Mouse (Mus musculus) heart, embryonic 16.5 days (tissue): ENCODE measurements at regions not wholly inside any gene's neighbourhood (a gene's known extent, or its start where the extent isn't known, plus 50 kb on each side); places are given as distances from the start of the nearest gene placed in this dataset.

Source experiments
- ATAC-seq: fragments of 200-750 bp; cut with Nextera tagmentation; replicated peaks from 2 replicates; pipeline ENCODE4 v1.8.0; 2017; ENCODE audit warnings: moderate number of reproducible peaks; ENCODE audit not compliant: insufficient read depth, low FRiP score; ENCODE audit errors: extremely low read depth
- H3K27ac ChIP-seq: fragments of 300-500 bp; sonication (generic); 2 replicates; pipeline ENCODE4 v1.5.1; 2014; ENCODE audit warnings: mild to moderate bottlenecking, low read length, control low read depth, moderate library complexity
- H3K27me3 ChIP-seq: fragments of 300-500 bp; sonication (generic); 2 replicates; pipeline ENCODE4 v1.6.1; 2014; ENCODE audit warnings: low read length, mixed read lengths; ENCODE audit not compliant: control insufficient read depth, insufficient read depth
- H3K36me3 ChIP-seq: fragments of 300-500 bp; sonication (generic); 2 replicates; pipeline ENCODE4 v1.6.1; 2014; ENCODE audit not compliant: control insufficient read depth, insufficient read depth
- H3K4me1 ChIP-seq: fragments of 300-500 bp; sonication (generic); 2 replicates; pipeline ENCODE4 v1.6.1; 2014; ENCODE audit warnings: low read length, mixed read lengths; ENCODE audit not compliant: control insufficient read depth, insufficient read depth
- H3K4me2 ChIP-seq: fragments of 300-500 bp; sonication (generic); 2 replicates; pipeline ENCODE4 v1.6.1; 2014; ENCODE audit warnings: low read depth, mild to moderate bottlenecking, control low read depth, low read length
- H3K4me3 ChIP-seq: fragments of 300-500 bp; sonication (generic); 2 replicates; pipeline ENCODE4 v1.5.1; 2014; ENCODE audit warnings: mild to moderate bottlenecking, control low read depth, low read length
- H3K9ac ChIP-seq: fragments of 300-500 bp; sonication (generic); 2 replicates; pipeline ENCODE4 v1.6.1; 2014; ENCODE audit warnings: low read length, control low read depth
- H3K9me3 ChIP-seq: fragments of 300-500 bp; sonication (generic); replicated peaks from 2 replicates; pipeline ENCODE4 v1.6.1; 2016; ENCODE audit warnings: low read length; ENCODE audit not compliant: control insufficient read depth
- WGBS: fragments of 180-500 bp; shearing (Covaris S2); extraction: QIAGEN DNeasy Blood & Tissue Kit; methylation state at CpG from one replicate; pipeline ENCODE4 v1.1.7; 2014; 5-methylcytosine and 5-hydroxymethylcytosine counted together

DNA sequence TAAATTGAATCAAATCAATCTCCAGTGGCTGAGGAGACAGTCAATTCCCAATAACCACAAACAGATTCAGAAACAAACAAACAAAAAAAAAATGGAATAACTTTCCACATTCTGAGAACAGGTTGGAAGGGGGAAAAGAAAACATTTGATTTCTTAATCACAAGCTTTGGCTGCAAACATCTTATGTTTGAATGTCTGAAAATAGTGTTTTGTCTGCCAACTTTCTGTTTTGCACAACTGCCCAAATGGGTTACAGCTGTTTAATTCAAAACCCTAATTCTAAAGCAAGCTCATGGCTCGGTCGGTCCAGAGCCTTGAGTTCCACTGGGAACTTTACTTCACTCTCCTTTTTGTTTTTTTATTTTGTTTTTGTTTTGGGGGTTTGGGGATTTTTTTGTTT, 291.4 kb upstream of the Pcsk5 start:
- Histone ChIP-seq H3K9ac (no peak overlapping the region), H3K36me3 (no peaks in the 10 kb centered on the region), H3K4me1 (no peaks in the 10 kb centered on the region), H3K4me2 (no peak overlapping the region), H3K27ac (no peak overlapping the region), H3K27me3 (no peaks in the 10 kb centered on the region), H3K4me3 (no peak overlapping the region), H3K9me3 (no peaks in the 10 kb centered on the region)
- ATAC-seq: no peak
- WGBS: 72% methylated on average over 2 of the region's 2 CpGs

DNA sequence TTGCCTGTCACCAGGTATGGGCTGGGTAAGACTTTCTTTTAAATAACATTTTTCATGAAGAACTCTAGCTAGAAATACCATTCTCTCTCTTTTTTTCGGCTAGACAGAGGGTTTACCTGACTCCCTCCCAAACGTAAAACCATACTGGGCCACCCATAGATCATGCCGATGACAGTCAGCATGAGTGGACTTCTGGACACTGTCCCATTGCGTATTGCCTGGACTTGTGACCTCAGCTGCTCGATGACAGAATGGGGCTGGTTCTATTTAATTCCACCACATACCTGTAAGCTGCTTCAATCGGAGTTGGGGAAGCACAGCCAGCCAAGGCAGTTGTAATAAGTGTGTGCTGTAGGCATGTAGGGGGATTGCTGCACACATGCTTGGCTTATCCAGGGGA, 268.8 kb upstream of the Pcsk5 start:
- 73% methylated on average over 6 of the region's 6 CpGs for WGBS
- H3K4me1 ChIP-seq: peaks cover 10% of the 10 kb centered on the region
- no peaks in the 10 kb centered on the region for H3K9me3 ChIP-seq
- H3K4me3 ChIP-seq: no peak overlapping the region
- H3K9ac ChIP-seq: no peak overlapping the region
- no peak for ATAC-seq
- H3K27ac ChIP-seq: no peak overlapping the region
- no peaks in the 10 kb centered on the region for H3K36me3 ChIP-seq
- H3K4me2 ChIP-seq: no peak overlapping the region
- H3K27me3 ChIP-seq: no peaks in the 10 kb centered on the region

DNA sequence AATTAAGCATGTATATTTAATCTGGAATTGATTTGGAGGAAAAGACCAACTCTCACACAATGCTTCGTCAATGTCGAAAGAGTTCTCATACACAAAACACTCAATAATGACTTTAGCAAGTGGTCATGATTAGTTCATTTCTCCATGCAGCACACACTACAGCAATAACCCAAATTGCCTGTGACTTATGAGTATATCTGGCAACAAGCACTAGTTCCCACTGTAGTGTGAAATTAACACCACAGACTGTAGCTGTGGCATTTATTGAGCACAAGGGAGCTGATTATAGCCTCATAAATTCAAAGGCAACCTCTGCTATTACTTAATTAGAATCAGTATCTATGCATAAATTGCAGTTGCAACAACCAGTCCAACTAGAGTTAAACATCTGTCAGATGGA, 267.2 kb upstream of the Pcsk5 start:
- no peak for ATAC-seq
- 88% methylated on average over 2 of the region's 2 CpGs for WGBS

DNA sequence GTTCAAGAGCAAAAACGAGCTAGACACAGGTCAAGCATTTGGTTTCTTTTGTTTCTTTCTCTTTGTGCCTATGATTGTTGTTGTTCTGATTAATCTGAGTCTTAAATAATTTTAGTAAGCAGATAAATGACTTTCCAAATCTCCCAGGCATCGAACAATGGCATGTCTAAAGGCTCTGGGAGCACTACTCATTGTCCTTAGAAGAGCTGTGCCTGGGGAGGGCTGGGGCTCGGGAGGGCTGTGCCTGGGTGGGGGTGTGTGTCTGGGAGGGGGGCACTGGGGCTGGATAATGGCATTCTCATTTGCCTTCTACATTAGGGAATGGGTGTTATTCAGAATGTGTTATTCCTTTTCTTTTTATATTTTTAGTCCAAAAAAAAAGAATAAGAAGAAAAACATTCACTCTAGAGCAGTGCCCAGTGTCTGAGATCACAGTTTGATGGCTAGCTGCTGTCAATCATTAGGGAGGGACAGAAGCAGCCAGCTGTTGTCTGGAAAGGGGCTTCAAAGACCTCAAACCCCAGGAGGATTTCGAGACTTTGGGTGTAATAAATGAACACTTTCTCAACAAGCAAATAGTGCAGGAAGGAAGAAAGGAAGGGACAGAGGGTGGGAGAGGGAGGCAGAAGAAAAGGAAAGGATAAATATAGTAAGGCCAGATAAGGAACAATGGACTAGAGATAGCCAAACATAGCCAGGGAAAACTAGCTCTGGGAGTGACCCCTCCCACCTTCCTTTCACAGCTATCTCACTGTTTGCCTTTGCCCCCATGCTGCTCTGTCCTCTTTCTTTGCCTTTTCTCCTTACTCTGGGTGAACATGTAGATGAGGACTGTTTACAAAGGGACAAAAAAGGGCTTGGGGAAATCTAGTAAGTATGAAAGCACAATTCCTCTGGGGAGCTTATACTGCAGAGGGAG, 264.2 kb upstream of the Pcsk5 start:
- Histone ChIP-seq H3K4me1 (peaks cover 10% of the 10 kb centered on the region), H3K27ac (peak overlapping the region; percentile 81), H3K27me3 (no peaks in the 10 kb centered on the region), H3K4me2 (peak overlapping the region; percentile 30; the same call in 1 of the 2 replicates), H3K9me3 (no peaks in the 10 kb centered on the region), H3K36me3 (no peaks in the 10 kb centered on the region), H3K9ac (peak overlapping the region; percentile 15; the same call in 1 of the 2 replicates), H3K4me3 (no peak overlapping the region)
- 20% methylated on average over 4 of the region's 4 CpGs for WGBS
- peak; percentile 81 for ATAC-seq

More for the DNA sequence above, 267.2 kb upstream of the Pcsk5 start:
- Histone ChIP-seq H3K27ac (no peak overlapping the region), H3K4me2 (no peak overlapping the region), H3K9me3 (no peaks in the 10 kb centered on the region), H3K36me3 (no peaks in the 10 kb centered on the region), H3K4me1 (peaks cover 10% of the 10 kb centered on the region), H3K4me3 (no peak overlapping the region), H3K27me3 (no peaks in the 10 kb centered on the region), H3K9ac (no peak overlapping the region)

DNA sequence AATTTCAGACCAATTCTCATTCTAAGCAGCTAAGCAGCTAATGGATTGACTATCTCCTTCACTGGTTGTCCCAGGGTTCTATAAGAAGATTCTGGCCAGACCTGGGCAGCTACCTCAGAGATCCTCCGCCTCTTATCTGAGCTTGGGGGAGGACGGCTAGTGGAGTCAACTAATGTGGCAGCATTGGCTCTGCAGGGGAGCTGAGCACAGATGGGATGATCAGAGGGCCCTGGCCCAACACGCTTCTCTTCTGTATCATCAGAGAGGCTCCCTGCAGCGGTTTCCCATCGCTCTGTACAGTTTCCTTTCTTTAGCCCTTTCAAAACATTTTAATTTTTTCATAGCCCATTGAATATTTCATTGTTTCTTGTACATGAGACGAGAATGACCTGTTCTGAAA, 245.9 kb upstream of the Pcsk5 start:
- WGBS: 69% methylated on average over 6 of the region's 6 CpGs
- Histone ChIP-seq H3K27ac (no peak overlapping the region), H3K27me3 (no peaks in the 10 kb centered on the region), H3K4me1 (no peaks in the 10 kb centered on the region), H3K9ac (no peak overlapping the region), H3K36me3 (no peaks in the 10 kb centered on the region), H3K4me3 (no peak overlapping the region), H3K4me2 (no peak overlapping the region), H3K9me3 (no peaks in the 10 kb centered on the region)
- no peak for ATAC-seq

DNA sequence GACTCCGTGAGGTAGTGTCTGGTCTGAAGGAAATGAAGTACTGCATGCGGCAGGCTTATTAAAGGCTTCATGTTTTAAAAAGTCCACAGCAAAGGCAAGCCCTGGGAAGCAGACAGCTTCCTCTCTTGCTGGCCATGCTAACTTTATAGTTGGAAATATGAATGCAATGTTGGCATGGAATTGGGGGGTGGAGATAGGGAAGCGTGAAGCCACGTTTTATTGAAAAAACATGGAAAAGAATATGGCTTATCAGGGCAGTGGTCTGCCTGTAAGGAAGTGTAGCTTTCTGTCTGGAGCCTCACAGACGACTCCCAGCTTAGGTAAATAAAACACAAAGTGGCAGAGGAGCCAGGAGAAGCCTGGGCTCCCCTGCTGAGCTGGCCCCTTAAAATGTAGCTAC, 231.5 kb upstream of the Pcsk5 start:
- no peaks in the 10 kb centered on the region; the same call in 1 of the 2 replicates for H3K4me1 ChIP-seq
- ATAC-seq: peak; percentile 23; the same call in 1 of the 2 replicates
- no peaks in the 10 kb centered on the region for H3K27me3 ChIP-seq
- WGBS: 35% methylated on average over 5 of the region's 5 CpGs
- 0 out of 2 replicates have a peak overlapping the region, but pooled peaks have one; percentile 4 for H3K27ac ChIP-seq
- no peak overlapping the region for H3K4me2 ChIP-seq
- H3K9me3 ChIP-seq: no peaks in the 10 kb centered on the region
- H3K9ac ChIP-seq: no peak overlapping the region
- no peak overlapping the region for H3K4me3 ChIP-seq
- no peaks in the 10 kb centered on the region for H3K36me3 ChIP-seq

DNA sequence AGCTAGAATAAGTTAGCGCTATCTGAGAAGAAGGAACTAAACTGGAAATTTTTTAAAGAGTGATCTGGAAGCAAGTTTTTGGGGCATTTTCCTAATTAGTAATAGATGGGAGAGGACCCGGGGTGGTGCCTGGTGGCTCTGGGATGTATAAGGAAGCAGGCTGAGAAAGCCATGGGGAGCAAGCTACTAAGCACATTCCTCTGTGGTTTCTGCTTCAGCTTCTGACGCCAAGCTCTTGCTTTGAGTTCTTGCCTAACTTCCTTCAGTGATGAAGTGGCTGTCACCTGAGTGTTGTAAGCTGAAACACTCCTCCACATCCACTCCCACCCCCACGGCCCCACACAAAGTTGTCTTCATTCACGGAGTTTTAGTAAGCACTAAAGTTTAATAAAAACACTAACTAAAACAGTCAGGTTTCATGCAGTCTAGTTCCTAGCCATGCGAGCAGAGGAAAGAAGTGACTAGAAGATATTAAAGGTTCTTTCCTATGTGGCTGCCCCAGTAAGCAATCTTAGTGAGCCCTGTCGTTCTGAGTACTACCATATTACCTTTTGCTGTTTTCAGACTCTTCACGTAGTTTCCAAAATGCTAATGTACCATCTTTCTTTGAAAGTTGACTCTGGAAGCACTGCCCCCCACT, 230.5 kb upstream of the Pcsk5 start:
- Histone ChIP-seq H3K27ac (no peak overlapping the region), H3K9ac (no peak overlapping the region), H3K4me2 (no peak overlapping the region), H3K27me3 (no peaks in the 10 kb centered on the region), H3K36me3 (no peaks in the 10 kb centered on the region), H3K4me3 (no peak overlapping the region), H3K4me1 (no peaks in the 10 kb centered on the region; the same call in 1 of the 2 replicates), H3K9me3 (no peaks in the 10 kb centered on the region)
- no peak for ATAC-seq
- 65% methylated on average over 8 of the region's 8 CpGs for WGBS

DNA sequence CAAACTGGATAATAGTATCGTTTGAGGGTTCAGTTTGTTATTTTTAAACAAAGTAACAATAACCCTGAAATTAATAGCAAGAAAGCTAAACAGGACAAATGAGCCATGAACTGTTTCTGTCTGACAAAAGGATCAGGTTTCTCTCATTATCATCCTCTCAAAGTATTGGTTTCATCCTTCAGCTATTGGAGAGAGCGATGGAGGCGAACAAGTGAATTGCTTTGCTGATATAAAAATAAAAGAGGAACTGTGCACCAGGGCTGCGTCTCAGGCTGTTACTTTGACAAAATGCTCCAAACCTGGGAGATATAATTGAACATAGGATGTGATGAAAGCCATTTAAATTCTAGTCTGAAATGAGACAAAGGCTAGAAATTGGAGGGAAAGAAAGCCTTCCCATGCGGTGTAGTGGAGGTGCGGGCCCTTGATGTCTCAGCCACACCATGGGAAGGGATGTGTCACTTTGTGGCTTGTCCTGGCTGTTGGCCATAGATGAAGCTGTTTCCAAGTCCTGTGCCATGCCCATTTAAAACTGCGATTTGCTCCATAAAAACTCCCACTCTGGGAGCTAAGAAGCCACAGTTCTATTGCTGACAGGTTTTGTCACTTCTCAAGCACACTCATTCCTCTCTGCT, 219.9 kb upstream of the Pcsk5 start:
- Histone ChIP-seq H3K27me3 (no peaks in the 10 kb centered on the region), H3K4me1 (peaks cover 4% of the 10 kb centered on the region; the same call in 1 of the 2 replicates), H3K27ac (no peak overlapping the region), H3K9ac (no peak overlapping the region), H3K36me3 (no peaks in the 10 kb centered on the region), H3K4me3 (no peak overlapping the region), H3K4me2 (no peak overlapping the region), H3K9me3 (no peaks in the 10 kb centered on the region)
- 83% methylated on average over 7 of the region's 7 CpGs for WGBS
- no peak for ATAC-seq
